Mouse (Mus musculus) ES-E14 (cell line): ENCODE data around the gene Ly6g6f.

Source experiments
- CHD2 ChIP-seq: IDR thresholded peaks from 2 replicates; pipeline ENCODE4 v1.6.1; 2014; ENCODE audit warnings: mild to moderate bottlenecking, low read depth, low read length, inconsistent platforms
- HCFC1 ChIP-seq: IDR thresholded peaks from 2 replicates; pipeline ENCODE4 v1.6.1; 2012; ENCODE audit warnings: low read length, inconsistent platforms, borderline replicate concordance; ENCODE audit not compliant: insufficient read depth
- MAFK ChIP-seq: IDR thresholded peaks from 2 replicates; pipeline ENCODE4 v1.6.1; 2014; ENCODE audit warnings: mild to moderate bottlenecking, low read depth, low read length, inconsistent platforms; ENCODE audit not compliant: insufficient read depth
- ZC3H11A ChIP-seq: IDR thresholded peaks from 2 replicates; pipeline ENCODE4 v1.6.1; 2012; ENCODE audit warnings: low read depth, mild to moderate bottlenecking, inconsistent platforms, low read length, borderline replicate concordance
- ZNF384 ChIP-seq: IDR thresholded peaks from 2 replicates; pipeline ENCODE4 v1.6.1; 2012; ENCODE audit warnings: low read depth, low read length, inconsistent platforms

DNA sequence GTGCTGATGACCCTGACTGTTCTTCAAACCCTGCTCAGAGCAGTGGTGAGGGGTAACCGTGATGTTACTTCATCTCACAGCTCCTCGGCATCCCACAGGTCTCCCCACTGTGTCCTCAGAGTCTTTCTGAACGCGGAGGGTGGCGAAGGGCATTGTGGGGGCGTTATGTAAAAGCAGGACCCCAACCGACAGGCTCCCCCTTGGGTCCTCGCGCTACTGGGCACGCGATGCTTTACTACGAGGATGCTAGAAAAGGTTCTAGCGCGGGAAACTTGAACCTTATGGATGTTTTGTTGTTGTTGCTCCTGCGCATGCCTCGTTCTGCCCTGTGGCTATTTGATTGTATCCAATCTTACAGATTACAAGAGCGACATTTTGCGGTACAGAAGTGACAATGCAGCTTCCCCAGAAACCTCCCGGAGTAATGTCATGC lies 36.5 kb upstream of the Ly6g6f start, which contains the start of gene Csnk2b:
- TF ChIP-seq CHD2 (no peak), ZC3H11A (0 out of 2 replicates have a peak, but pooled peaks have one; percentile 11), HCFC1 (no peak), ZNF384 (no peak), MAFK (no peak)
